Mouse (Mus musculus) bone marrow macrophage, adult 2 months (primary cell): Measurements from ENCODE around the gene Pnpla3.

Experiments
- CTCF ChIP-seq: IDR thresholded peaks from 2 replicates; pipeline ENCODE4 v1.5.1; 2012; ENCODE audit warnings: low read depth, mild to moderate bottlenecking, low read length, moderate library complexity
- POLR2A ChIP-seq: IDR thresholded peaks from 2 replicates; pipeline ENCODE4 v1.6.1; 2012; ENCODE audit warnings: mild to moderate bottlenecking, low read depth, low read length, borderline replicate concordance

DNA sequence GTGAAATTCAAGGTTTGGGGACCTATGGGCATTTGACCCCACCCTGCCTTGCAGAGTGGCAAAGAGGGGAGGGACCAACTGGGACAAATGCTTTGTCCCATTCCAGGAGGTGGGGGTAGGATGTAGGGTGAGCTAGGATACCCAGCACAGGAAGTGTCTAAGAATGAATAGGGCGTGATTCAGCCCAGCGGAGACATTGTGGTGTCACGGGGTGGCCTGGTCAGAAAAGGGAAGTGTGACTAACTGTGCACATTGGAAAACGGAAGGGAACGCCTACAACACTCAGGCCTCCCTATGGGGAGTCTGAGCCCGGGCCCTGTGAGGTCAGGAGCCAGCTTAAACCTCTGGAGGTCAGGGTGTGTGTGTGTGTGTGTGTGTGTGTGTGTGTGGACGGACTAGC is 68.0 kb downstream of the Pnpla3 start:
- no peak for TF ChIP-seq CTCF
- TF ChIP-seq POLR2A, result no peak
